Mouse (Mus musculus) CD4-positive helper T cell, adult 2 months (primary cell): ENCODE measurements around the gene Ttc28.
A peak's percentile ranks its signal among the peaks of the same experiment; 100 is the strongest.

Experiments
- DNase-seq: peaks from one replicate; pipeline ENCODE4 v3.0.0-alpha.2; 2012; ENCODE audit warnings: low read depth, missing footprints, low spot score

The Ttc28 gene

DNA sequence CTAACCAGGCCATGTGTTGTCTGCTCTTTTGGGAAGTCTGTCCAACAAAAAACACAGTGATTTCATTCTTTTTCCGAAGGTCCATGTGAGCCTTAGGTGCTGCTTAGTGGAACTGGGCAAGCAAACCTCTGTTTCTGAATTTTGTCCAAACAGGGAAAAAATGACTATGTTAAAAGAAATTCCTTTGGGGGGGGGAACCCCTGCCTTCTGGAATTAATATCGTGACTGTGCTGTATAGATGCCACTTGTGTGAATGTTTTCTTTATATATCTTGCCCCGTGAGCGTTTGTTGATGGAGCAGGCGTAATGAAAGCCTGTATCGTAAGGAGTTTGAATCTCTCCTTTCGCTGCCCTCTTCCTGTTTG is 127.5 kb downstream of the Ttc28 start:
- DNase-seq = no peak

- no peak for DNase-seq
These were observed 128.3 kb downstream of the Ttc28 start for GRCm38 (mm10) chr5:111007900-111008299.

DNA sequence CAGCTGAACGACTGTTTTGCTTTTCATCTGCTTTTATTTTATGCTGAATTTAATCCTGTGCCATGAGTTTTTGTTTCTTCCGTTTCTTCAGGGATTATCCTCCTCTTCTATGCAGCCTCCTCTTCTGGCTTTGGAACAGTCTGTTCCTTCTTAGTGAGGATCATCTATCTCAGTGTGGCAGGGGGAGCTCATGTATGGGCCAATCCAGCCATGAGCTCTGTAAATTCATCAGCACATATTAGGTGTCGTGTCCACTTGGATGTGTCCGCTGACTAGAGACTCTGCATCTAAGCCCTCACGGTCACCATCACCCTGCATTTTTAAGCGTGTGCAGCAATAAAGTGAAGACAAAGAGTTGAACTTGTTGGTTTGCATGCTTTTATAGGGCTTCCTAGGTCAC is 128.8 kb downstream of the Ttc28 start:
- DNase-seq = no peak

DNA sequence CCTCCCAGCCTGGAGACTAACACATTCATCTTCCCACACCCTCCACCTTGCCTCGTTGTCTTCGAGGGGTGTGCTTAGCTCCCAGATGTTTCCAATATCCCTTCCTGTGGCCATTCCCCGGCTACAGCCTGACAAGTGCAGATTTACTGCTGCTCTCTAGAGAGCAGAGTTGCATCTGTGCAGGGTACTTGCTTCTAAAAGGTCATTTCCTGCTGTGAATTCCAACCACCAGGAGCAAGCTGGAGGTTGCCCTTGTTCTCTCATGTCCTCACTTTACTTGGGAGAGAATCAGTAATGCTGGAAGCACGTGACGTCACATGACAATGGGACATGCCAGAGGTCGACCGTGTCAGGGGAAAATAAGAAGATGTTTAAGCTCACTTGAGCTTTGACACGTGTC is 131.7 kb downstream of the Ttc28 start:
- DNase-seq = no peak

DNA sequence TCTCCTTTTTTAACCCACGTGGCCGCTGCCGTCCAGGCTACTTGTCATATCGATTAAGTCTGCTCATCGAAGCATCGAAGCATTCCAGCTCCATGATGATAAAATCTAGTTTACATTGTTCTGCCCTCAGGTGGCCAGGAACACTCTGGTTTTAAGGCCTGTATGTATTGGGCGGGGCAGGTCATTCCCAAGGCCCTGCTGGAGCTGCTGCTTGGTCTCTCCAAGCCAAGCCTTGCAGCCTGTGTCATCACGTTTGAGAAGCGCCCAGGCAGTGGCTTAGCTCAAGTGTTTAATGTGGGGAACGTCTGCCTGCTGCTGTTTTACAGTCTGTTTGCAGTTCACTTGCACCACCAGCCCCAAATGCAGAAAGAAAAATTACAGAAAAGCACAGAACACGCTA is 132.5 kb downstream of the Ttc28 start:
- DNase-seq = no peak

GRCm38 (mm10) chr5:111012587-111012986 is 133.0 kb downstream of the Ttc28 start:
- no peak for DNase-seq

DNA sequence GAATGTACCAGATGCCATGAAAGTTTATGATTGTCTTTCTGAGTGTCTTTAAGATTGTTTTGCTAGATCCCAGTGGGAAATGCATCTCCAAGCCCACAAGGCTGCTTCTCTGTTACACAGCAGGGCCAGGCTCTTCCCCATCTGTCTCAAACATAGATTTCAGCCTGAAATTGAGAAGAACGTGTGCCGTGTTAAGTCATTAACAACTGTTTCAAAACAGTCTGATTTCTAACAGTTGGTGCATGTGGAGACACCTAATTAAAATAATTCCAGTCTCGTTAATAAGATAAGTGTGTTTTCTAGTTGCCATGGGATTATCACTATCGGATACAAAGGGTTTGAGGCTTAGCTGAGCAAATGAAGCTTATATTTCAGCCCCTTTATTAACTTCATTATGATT is 135.4 kb downstream of the Ttc28 start:
- no peak for DNase-seq

GRCm38 (mm10) chr5:111017319-111017718 is 137.7 kb downstream of the Ttc28 start:
- DNase-seq = no peak

- no peak for DNase-seq
These were observed 142.7 kb downstream of the Ttc28 start for GRCm38 (mm10) chr5:111022339-111022738.

GRCm38 (mm10) chr5:111022940-111023339 is 143.3 kb downstream of the Ttc28 start:
- DNase-seq = no peak

DNA sequence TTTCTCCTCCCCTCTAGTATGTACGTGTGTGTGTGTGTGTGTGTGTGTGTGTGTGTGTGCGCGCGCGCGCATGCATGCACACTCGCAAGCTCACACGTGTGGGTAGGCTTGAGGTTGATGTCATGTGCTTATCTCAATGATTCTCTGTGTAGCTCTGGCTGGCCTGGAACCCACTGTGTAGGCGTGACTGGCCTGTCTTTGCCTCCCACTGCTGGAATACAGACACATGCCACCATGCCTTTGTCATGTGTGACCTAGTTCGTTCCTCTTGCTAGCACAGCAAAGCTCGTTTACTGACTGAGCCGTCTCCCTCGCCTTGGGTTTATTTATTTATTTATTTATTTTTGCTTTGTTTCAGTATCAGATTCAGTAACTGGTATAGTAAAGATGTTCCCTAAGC is 145.0 kb downstream of the Ttc28 start:
- no peak for DNase-seq

DNA sequence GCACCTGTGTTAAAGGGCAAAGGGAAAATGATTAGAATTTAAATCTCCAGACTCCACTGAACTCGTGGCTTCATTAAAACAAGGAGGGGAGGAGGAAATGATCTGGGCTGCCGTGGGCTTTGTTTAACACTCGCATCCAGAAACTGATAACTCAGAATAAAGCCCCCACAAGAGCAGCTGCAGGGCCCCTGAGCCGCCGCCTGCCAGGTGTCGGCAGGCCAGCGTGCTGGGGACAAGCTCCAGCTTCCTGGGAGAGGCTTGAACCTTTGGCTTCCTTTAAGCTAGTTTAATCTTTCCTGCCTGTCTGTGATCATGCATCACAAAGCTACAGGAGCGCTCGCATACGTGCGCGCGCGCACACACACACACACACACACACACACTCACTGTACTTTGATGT is 145.9 kb downstream of the Ttc28 start:
- DNase-seq = peak; percentile 24

DNA sequence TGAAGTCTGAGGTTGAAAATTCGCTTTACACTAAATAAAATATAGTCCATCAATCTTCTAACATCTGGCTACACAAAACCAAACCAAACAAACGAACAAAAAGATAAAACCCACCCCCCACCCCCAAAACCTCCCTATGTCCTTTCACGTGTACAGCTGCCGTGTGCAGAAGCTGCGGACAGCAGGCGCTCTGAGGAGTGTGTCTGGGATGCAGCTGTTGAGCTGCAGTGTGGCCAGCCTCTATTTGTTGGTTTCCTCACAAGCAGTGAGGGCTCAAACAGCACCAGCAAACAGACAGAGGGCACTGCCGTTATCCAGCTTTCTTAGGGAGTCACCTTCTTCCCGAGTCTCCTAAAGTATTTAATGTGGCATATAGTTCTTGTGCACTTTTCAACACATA is 146.6 kb downstream of the Ttc28 start:
- no peak for DNase-seq

- no peak for DNase-seq
These were observed 148.7 kb downstream of the Ttc28 start for GRCm38 (mm10) chr5:111028340-111028739.

DNA sequence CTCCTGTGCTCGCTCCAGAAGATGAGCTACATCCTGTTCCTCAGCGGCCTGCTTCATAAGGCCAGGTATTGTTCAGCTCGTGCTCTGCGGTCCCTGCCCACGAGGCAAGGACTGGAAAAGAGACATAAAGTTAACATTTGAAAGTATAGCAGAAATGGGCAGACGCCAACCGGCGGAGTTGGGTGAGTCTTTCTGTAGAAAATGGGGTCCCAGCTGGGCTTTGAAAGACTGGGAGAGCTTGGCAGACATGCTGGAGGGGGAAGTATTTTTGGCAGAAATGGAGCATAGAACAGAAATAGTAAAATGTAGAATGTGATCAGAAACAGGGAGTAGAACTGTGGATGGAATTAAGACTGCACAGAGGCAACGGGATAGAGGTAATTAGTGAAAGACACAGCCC is 149.3 kb downstream of the Ttc28 start:
- no peak for DNase-seq

DNA sequence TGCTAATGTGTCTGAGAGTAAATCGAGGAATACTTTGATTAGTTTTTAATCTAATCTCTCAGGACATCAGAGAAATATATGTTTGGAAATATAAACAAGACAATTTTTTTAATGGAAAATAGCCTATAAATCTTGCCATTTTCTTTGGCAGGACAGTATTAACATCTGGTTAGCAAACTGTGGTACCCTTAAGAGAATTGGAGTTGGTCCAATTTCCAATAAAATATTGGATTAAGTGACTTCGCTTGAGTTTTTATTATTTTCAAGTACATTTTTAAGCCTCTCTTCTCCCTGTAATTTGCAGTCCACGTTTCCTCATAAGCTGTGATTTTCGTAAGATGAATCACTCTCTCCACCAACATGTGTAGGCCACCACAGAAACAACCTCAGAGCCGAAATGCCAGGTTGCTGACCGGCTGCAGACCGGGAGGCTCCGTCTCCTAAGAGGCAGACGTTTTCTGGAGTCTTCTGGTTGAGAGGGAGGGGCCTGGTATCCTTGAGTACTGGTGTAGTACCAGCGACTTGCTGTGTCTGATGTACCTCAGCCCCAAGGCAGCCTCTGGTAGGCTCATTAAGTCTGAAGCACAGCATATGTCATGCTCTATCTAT is 153.2 kb downstream of the Ttc28 start:
- DNase-seq = no peak

GRCm38 (mm10) chr5:111033489-111033888 is 153.9 kb downstream of the Ttc28 start:
- DNase-seq = no peak

GRCm38 (mm10) chr5:111037123-111037748 is 157.6 kb downstream of the Ttc28 start:
- no peak for DNase-seq

- peak; percentile 47 for DNase-seq
These were observed 160.2 kb downstream of the Ttc28 start for GRCm38 (mm10) chr5:111039771-111040170.

DNA sequence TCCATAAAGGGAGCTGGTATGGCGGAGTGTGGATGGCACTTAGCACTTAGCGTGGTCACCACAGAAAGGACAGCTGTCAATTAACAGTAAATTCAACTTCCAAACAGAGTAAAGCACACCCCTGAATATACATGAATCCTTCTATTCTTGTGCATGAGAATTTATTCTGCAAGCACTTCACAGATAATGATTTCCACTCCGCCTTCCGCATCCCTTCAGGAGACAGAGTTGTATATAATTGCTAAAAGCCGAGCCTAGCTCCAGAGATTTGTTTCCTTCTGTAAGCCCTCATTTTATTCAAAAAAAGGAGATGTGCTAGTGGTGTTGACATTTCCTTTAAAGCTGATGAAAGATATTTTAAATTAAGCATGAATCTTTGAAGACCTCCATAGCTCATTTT is 162.3 kb downstream of the Ttc28 start:
- DNase-seq = no peak

DNA sequence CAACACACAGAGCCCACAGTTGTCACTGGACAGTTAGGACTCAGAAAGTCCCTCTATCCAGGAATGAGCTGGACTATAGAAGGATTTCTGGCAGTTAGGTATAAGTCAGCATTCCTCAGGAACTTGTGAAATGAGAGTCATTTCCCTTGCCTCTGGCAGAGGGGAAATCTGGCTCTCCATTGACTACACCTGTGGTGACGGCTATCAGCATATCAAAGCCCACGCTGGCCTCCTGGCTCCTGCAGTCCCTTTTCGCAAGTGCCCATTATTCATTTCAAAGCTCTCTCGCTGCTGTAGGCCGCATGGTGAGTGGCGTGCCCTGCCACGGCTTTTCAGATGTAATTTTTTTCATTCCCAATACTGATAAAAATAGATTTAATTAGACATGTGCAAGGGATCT is 164.6 kb downstream of the Ttc28 start:
- no peak for DNase-seq

DNA sequence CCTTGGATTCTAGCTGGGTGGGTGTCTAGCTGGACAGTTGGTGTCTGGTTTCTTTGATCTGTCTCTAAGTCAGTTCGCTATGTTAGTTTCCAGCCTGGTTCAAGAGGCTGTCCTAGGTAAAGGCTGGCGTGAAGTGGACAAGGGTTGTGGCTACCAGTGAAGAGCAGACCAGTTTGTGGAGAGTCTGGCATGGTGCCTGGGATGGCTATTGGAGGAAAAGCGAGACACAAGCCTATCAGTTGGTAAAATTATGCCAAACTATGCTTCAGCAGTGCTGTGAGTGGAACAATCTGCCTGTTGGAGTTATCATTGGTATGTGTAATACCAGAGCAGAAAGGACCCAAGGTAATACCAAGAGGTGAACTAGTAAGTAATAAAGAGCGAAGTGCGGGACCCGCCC is 166.8 kb downstream of the Ttc28 start:
- no peak for DNase-seq

DNA sequence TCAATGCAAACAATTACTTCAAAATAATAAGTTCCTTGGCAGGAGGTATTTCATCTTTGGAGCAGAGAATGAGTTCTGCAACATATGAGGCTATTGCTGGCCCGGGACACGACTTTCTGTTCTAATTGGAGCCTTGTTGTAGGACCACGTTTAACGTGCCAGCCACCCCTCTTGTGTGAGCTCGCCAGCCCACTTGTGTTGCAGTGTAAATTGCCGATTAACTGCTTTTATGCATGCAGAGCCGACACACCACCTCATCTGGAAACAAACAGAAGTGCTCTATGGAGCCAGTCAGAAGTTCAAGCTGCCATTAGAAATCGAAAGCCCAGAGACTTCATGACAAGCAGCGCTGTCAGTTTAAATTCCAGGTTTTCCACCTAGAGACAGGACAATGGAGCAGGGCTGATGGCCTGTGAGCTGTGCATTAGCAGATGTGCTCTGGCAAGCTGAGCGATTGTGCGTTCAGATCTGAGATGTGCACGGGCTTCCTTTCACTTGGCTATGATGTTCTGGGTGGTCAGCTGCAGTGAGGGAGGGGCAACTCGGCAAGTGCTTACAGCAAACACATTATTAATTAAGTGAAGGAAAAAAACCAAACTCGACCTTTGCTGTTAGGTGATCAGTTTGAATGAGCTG is 167.4 kb downstream of the Ttc28 start:
- no peak for DNase-seq
